Mouse (Mus musculus): ENCODE results near the gene Gpatch2.

DNA sequence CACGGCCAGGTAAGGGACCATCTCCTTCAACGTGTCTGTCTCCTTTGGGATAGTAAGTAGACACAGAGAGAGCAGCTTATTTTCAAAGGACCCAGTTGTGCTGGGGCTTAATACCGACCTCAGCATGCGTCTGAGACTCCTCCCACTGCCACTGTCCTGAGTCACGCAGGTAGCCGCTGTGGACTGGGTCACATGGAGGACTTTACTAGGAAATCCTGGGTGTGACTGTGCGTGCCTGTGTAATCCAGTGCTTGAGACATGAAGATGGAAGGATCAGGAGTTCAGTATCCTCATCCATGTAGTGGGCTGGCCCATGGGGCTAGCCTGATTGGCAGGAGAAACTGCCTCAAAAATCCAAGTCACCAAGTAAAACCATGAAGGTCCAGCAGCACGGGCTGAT is 101.2 kb downstream of the Gpatch2 start:
- no peak for TF ChIP-seq POLR2A (IDR thresholded peaks at IDR 0.05; ENCODE audit: insufficient read length, low read depth)
- TF ChIP-seq MAX (IDR thresholded peaks at IDR 0.05; ENCODE audit: low read depth), result no peak
- no peak for TF ChIP-seq MYOD1 (IDR thresholded peaks at IDR 0.05; ENCODE audit: control insufficient read depth in 1 of 3, insufficient read length in 2 of 3, low read depth in 2 of 3)
- no peak for TF ChIP-seq E2F4 (IDR thresholded peaks at IDR 0.05; ENCODE audit: insufficient read depth)
- no peak for TF ChIP-seq USF1 (IDR thresholded peaks at IDR 0.05; ENCODE audit: low read depth)

Data from myocyte (in vitro differentiated cells).